Mouse (Mus musculus): Measurements from ENCODE around the gene Arhgef2.
"Not testable (repeated sequence)": the region's sequence is repeated elsewhere in the genome, so short reads cannot be mapped to it uniquely, and the experiment has no call there.

The Arhgef2 gene

GRCm38 (mm10) chr3:88605666-88606065 lies at the start of gene Arhgef2:
Arhgef2 (plus strand) TSS chr3:88605966.
- not testable (repeated sequence) for DNase-seq (ENCODE audit: low spot score)

GRCm38 (mm10) chr3:88556616-88557015 lies 49.1 kb upstream of the Arhgef2 start:
- DNase-seq (ENCODE audit: low spot score), result no peak

DNA sequence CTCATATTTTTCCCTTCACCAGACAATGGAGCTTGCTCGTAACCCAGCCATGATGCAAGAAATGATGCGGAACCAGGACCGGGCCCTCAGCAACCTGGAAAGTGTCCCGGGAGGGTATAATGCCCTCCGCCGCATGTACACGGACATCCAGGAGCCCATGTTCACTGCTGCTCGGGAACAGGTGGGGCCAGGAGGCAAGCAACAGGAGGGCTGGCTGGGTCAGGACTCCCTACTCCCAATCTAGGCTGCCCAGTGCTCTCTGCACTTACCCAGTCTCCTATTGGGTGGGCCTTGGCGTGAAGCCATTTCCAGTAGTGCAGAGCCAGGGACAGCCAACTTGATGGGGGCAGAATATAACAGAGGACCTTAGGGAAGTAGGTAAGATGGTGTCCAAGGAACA lies 46.2 kb upstream of the Arhgef2 start:
- DNase-seq (ENCODE audit: low spot score), result no peak

DNA sequence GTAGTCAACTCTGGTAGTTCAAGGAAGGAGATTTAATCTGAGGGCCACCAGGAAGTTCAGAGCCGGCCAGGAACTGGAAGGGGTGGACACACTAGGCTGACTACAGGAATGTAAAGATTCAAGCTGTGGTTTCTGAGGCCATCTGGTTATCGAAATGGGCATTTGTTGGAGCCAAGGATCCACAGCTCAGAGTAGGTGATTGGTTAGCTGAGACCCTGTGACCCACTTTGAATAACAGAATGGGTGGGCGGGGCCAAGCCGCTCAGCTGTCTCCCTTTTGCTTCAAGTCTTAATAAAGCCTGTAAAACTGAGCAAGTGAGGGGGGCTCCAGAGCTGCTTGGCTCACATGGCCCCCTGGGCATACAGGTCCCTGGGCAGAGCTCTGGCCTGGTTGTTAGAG lies 43.8 kb upstream of the Arhgef2 start:
- no peak for DNase-seq (ENCODE audit: low spot score)

GRCm38 (mm10) chr3:88563442-88563841 lies 42.3 kb upstream of the Arhgef2 start:
- no peak for DNase-seq (ENCODE audit: low spot score)

DNA sequence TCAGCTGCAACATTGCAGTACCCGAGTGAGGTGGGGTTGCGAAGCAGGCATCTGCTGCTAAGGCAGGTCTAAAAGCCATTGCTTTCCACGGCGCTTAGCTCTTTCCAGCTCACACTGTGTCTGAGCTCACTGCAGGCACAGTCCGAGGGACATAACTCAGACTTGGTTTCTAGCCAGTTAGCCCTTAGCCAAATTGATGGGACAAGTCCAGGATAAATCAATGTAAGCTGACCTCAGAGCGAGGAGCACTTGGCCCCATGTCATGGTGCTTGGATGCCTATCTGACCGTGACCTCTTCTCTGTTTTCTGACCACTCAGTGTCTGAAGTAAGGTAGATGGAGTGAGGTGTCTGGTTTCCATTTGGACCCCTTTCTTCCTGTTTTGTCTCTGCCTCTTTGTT lies 41.8 kb upstream of the Arhgef2 start:
- no peak for DNase-seq (ENCODE audit: low spot score)

GRCm38 (mm10) chr3:88566116-88566515 lies 39.6 kb upstream of the Arhgef2 start:
- DNase-seq (ENCODE audit: low spot score), result no peak

GRCm38 (mm10) chr3:88566536-88567061 lies 39.2 kb upstream of the Arhgef2 start:
- no peak for DNase-seq (ENCODE audit: low spot score)

DNA sequence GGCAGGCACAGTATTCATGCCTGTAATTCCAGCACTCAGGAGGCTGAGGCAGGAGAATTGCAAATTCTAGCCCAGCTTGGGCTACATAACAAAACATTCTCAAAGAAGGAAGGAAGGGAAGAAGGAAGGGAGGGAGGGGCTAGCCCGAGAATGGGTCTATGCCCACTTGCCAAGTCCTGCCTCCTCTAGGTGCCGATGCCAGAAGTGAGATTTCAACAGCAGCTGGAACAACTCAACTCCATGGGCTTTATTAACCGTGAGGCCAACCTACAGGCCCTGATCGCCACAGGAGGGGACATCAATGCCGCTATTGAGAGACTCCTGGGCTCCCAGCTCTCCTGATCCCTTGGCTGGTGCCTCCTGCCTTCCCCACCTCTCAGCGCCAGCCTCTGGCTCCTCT lies 37.9 kb upstream of the Arhgef2 start:
- DNase-seq (ENCODE audit: low spot score), result no peak

- no peak for DNase-seq (ENCODE audit: low spot score)
Observed at GRCm38 (mm10) chr3:88568615-88569014, 37.2 kb upstream of the Arhgef2 start.

GRCm38 (mm10) chr3:88569093-88569492 lies 36.7 kb upstream of the Arhgef2 start:
- no peak for DNase-seq (ENCODE audit: low spot score)

DNA sequence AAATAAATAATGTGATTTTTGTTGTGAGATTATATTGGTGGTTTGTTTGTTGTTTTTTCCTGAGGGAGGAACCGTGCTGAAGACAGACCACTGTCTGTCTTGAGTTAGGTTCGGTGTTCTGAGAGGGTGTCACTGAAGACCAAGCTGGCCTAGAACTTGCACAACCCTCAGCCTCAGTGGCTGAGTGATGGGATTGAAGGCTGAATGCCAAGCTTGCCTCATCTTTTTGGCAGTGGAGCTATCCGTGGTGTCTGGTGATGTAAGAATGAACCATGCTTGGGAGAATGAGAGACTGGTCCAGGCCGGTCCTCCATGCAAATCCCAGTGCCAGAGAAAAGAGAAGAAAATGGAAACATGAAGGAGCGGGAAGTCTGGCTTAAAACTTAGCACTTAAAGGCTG lies 36.1 kb upstream of the Arhgef2 start:
- no peak for DNase-seq (ENCODE audit: low spot score)

DNA sequence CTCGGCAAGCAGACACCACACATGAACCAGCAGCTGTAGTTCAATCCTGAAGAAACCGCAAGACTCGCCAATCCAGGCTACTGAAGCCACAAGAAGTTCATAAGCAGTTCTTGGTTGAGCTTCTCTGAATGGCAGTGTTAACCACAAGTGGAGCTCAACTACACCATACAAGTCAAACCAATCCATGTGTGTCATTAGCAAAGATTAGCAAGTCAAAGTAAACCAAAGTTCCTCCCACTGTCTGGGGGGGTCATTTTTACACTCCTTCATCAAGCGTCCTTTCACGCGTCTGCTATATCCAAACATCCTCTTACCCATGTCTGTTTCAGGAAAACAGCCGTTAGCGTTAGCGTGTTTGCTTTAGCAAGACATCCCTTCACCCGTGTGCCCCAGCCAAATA lies 35.4 kb upstream of the Arhgef2 start:
- DNase-seq (ENCODE audit: low spot score), result no peak

- no peak for DNase-seq (ENCODE audit: low spot score)
Observed at GRCm38 (mm10) chr3:88571856-88572255, 33.9 kb upstream of the Arhgef2 start.

DNA sequence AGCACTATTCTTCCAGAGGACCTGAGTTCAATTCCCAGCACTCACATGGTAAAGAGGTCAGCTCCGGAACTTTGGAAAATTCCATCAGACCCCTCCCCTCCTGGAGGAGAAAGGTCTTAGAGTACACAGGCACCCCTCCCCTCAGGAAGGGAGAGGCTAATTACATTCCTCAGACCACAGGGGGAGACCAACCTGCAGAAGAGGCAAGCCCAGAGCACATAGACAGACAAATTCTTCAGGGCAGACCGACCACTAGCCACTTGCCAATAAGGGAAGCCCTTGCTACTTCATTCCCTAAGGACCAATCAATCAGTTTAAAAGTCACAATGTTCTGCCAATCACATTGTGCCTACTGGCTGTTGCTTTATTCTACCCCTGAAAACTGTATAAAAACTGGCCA lies 32.9 kb upstream of the Arhgef2 start:
- DNase-seq (ENCODE audit: low spot score), result no peak

DNA sequence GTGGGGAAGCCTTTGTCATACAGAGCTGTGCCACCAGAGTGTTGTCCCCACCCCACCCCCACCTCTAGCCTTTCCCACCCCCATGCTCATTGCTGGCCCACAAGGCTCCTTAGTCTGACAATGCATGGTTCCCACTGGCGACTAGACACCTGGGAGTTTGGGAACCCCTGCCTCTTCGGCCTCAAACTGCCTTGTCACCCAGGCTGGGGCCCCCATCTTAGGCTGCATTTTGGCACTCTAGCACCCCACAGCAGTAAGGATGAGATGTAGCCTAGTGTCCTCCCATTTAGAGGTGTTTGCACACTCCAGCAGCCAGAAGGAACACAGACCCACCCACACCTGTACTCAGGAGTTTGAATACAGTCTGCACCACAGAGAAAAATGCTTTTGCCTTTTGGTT lies 32.0 kb upstream of the Arhgef2 start:
- no peak for DNase-seq (ENCODE audit: low spot score)

DNA sequence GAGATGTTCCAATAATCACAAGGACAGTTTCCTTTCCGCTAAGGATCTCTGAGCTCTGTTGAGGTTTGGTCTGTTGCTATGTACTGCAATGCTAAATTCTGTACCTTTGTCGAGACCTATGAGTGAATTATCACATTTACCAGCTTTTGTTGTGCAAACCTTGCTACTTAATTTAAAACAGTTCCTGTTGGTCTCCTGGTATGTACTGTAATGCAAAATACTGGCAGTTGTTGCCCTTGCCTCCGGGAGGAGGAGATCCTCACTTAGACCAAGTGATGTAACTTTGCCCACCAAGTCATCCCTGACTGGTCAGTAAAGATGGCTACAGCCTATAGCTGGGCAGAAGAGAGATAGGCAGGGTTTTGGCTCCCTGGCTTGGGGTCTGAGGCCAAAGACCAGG lies 30.2 kb upstream of the Arhgef2 start, which contains the start of gene Ssr2:
Gene Ssr2 (plus strand): TSS at position 337 of the 400 bp plus-strand sequence.
- no peak for DNase-seq (ENCODE audit: low spot score)

DNA sequence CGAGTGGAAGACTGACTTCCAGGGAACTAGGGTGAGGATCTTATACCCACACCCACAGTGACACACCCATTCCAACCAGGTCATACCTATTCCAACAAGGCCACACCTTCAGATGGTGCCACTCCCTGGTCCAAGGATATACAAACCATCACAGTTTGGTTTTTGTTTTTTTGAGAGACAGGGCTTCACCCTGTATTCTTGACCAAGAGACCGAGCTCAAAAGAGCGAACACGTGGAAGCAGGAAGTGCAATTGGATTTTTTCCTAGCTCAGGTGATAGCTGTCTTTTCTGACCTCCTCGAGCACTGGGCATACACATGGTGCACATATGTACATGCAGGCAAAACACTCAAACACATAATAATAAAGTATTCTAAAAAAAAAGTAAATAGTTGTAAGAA lies 27.9 kb upstream of the Arhgef2 start:
- DNase-seq (ENCODE audit: low spot score), result not testable (repeated sequence)

- DNase-seq (ENCODE audit: low spot score), result no peak
Observed at GRCm38 (mm10) chr3:88578498-88579424, 27.0 kb upstream of the Arhgef2 start.

DNA sequence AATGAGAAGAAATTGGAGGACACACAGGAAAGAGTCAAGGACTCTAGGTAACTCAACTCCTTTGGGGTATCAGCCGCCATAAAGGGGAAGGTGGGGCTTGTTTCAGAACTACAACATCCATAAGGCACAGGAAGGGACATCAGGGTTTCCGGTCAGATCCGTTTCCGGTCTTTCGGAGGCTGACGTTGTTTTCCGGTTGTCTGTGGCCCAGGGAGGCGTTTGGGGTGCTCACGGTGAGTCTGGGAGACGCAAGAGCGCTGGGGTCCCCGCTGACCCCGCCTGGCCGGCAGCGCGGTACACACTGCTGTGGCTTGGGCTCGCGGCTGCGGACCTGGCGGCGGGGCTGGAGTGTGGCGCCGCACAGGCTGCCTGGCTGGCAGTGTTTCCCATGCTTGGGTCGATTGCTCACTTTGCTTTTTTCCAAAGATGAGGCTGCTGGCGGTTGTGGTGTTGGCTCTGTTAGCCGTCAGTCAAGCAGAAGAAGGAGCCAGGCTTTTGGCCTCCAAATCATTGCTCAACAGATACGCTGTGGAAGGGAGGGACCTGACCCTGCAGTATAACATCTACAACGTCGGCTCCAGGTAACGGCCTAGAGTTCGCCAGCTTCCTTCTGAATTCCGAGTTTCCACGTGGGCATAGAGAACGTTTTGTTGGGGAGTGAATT lies 26.2 kb upstream of the Arhgef2 start:
- DNase-seq (ENCODE audit: low spot score), result peak; percentile 57

DNA sequence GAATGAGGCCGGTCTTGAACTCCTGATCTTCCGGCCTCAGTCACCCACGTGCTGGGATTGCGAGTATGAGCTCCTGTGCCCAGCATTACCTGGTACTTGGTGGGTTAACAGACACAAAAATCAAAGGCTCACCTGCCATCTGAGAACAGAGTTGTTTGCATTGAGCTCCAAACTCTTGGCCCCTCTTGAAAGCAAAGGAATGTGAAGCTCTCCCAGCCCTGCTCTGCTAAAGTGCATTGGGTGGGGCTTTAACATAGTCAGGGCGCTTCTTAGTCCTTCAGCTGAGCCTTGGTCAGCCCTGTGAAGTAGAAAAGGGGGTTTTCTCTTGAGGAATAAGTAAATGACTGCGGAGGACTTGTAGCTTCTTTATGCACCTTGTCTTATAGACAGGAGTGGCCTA lies 20.0 kb upstream of the Arhgef2 start:
- no peak for DNase-seq (ENCODE audit: low spot score)

DNA sequence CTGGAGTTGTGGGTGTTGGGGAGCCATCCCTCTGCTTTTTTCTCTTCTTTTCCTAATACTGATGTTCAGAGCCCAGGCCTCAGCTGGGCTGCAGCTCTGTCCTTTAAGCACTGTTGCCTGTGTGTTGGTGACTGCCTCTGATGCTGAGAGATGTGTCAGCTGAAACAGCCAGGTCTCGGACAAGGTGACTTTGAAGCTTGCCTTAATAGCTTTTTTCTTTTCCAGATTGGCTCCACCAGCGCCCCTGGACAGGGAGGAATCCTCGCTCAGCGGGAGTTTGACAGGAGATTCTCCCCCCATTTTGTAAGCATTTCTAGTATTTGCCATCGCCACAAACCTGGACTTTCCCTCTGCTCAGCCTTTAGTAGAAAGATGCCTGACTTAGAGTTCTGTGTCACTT lies 19.1 kb upstream of the Arhgef2 start:
- DNase-seq (ENCODE audit: low spot score), result no peak

GRCm38 (mm10) chr3:88590246-88590645 lies 15.5 kb upstream of the Arhgef2 start:
- DNase-seq (ENCODE audit: low spot score), result no peak
